Mouse (Mus musculus) ES-E14 (cell line): ENCODE results near the gene Tmem201.

Source experiments
- CHD2 ChIP-seq: IDR thresholded peaks from 2 replicates; pipeline ENCODE4 v1.6.1; 2014; ENCODE audit warnings: mild to moderate bottlenecking, low read depth, low read length, inconsistent platforms
- MAFK ChIP-seq: IDR thresholded peaks from 2 replicates; pipeline ENCODE4 v1.6.1; 2014; ENCODE audit warnings: mild to moderate bottlenecking, low read depth, low read length, inconsistent platforms; ENCODE audit not compliant: insufficient read depth
- ZNF384 ChIP-seq: IDR thresholded peaks from 2 replicates; pipeline ENCODE4 v1.6.1; 2012; ENCODE audit warnings: low read depth, low read length, inconsistent platforms

DNA sequence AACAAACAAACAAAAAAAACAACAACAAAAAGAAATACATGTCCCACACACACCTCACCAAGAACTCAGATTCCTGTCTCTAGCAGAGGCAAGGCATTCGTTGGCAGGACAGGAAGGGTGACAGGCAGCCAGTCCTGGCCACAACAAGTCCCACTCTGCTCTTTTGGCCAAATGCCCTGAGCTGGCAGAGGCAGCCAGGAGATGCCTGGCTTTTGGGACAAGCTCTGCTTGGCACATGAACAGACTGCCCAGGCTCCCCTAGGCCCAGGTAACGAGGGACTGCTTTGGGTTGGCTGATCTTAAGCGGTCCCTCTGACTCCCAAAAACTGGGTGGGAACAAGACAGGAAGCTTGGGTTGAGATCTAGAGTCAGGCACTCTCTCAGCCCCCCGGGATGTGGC, 1.3 kb downstream of the Tmem201 start:
- no peak for TF ChIP-seq MAFK
- TF ChIP-seq CHD2, result no peak
- no peak for TF ChIP-seq ZNF384
